Mouse (Mus musculus): ENCODE results near the gene Pard3.
"Not testable (repeated sequence)": the region's sequence is repeated elsewhere in the genome, so short reads cannot be mapped to it uniquely, and the experiment has no call there.

Gene Pard3

GRCm38 (mm10) chr8:127139154-127139553, 75.5 kb downstream of the Pard3 start:
- no peak for DNase-seq (ENCODE audit: low spot score)

GRCm38 (mm10) chr8:127140945-127141344, 77.3 kb downstream of the Pard3 start:
- DNase-seq (ENCODE audit: low spot score): no peak

GRCm38 (mm10) chr8:127143641-127144040, 79.9 kb downstream of the Pard3 start:
- no peak for DNase-seq (ENCODE audit: low spot score)

DNA sequence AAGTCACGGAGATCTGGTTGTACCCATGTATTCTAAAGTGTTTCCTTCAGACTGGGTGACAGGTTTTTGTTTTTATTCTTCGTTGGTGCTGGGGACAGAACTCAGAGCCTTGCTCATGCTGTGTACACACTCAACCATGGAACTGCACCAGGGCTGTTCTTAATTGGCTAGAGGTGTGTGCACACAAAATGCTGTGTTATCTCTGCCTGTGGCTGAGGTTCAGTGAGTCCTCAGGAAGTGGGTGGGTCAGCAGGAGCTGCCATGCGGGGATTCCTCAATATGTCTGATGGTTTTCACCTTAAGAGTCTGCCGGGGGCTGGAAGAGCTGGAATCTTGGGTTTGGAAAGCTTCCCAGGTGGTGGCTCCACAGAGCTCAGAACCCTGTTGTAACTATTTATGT, 80.9 kb downstream of the Pard3 start:
- no peak for DNase-seq (ENCODE audit: low spot score)

- no peak for DNase-seq (ENCODE audit: low spot score)
Measured at GRCm38 (mm10) chr8:127145135-127145534, 81.4 kb downstream of the Pard3 start.

GRCm38 (mm10) chr8:127146055-127146454, 82.4 kb downstream of the Pard3 start:
- DNase-seq (ENCODE audit: low spot score): no peak

DNA sequence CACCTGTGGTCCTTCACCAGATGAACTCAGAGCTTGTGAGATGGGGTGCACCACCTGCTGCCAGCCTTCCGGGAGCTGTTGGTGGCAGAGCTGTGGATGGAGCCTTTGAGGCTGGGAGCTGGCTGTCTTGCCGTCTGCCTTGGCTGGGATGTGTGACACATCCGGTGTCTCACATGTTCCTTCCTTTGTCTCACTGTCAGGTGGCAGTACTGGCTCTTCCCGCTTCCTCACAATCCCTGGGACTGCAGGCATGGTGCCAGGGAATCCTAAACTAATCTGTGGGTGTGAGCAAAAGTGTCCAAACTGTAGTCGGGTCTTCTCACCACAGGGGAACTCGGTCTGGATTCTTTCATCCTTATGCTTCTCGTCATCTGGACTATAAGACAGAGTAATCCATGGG, 85.1 kb downstream of the Pard3 start:
- no peak for DNase-seq (ENCODE audit: low spot score)

- no peak for DNase-seq (ENCODE audit: low spot score)
Measured at GRCm38 (mm10) chr8:127150645-127151044, 87.0 kb downstream of the Pard3 start.

DNA sequence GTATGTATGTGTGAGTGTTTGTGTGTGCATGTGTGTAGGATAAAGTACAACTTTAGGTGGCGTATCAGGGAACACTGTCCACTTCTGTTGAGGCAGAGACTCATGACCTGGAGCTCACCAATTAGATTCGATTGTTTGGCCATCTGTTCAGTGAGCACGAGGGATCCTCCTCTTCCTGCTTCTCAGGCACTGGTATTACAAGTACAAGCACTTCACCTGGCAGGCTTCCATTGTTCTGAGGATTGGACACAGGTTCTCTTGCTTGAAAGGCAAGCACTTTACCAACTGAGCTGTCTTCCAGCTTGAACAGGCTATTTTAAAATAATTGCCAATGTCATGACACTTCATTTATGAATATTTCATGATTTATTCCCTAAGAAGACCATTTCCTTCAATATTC, 88.0 kb downstream of the Pard3 start:
- DNase-seq (ENCODE audit: low spot score): no peak

DNA sequence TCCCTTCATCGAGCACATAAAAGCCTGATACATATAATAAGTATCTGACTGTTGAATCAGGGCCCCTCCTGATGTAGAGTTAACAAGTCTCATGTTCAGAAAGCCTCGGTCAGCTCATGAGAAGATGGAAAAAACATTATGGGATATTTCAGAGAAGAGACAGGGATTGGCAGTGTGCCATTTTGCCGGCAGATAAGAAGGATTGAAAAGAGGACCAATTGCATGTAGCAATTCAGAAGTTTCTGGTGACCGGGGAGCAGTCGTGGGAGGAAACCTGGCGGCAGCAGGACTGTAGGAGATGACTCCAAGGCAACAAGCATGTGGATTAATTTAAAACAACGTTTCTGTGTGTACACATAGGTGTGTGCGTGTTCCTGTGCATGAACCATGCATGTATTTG, 93.4 kb downstream of the Pard3 start:
- DNase-seq (ENCODE audit: low spot score): no peak

DNA sequence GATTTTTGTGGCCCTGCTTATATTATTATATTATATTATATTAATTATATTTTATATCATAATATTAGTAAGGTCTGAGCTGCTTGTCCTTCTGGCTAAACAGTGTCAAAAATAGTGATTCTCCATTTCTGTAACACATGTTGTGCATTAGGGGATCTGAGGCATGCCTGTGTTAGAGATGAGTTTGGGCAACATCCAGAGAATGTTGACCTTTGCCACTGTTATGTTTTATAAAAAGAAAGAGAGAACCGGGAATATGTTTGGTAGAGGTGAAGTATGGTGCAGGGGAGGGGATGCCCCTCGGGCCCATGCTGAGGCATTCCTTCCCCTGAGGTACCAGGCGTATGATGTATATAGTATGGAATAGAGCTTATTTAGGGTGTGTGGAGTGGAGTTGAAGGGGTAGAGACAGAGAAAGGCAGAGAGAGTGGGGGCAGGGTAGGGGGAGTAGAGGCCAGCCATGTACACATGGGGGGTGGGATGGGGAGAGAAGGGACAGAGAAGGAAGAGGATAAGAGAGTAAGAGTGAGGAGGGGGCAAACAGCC, 95.8 kb downstream of the Pard3 start:
- no peak for DNase-seq (ENCODE audit: low spot score)

- DNase-seq (ENCODE audit: low spot score): no peak
Measured at GRCm38 (mm10) chr8:127161854-127162253, 98.2 kb downstream of the Pard3 start.

DNA sequence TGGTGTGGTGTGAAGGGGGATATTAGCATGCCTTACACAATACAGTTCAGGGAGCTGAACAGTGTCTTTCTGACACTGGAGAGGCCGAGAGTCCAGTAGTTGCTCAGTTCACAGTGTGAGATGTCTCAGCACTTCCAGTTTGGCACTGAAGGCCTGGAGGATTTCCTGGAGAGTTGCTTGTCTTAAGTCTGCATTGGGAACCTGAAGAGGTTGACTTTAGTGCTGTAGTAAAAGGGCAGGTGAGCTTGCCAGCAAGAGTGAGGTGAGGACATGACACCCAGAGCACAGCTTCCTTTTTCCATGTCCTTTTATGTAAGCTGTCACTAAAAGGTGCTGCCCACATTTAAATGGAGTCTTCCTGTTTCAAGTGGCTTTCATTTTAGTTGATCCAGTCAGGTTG, 99.1 kb downstream of the Pard3 start:
- DNase-seq (ENCODE audit: low spot score): no peak

GRCm38 (mm10) chr8:127164326-127165280, 100.9 kb downstream of the Pard3 start:
- no peak for DNase-seq (ENCODE audit: low spot score)

DNA sequence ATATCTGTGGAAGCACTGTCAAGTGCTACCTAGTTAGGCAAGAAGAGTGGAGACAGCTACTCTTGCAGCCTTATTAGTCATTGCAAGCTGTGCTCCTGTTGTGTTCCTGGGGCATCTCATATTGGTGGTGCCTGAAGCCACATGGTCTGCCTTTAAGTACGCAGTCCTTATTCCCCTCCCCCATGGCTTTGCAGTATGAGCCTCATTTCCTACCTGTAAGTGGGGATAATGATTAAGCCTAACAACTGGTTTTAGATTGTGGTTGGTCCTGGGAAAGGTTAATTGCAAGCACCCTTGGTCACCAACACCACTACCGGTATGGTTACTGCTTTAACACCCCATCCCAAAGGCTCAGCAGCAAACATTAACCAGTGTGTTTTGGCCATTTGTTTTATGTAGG, 104.8 kb downstream of the Pard3 start:
- DNase-seq (ENCODE audit: low spot score): no peak

DNA sequence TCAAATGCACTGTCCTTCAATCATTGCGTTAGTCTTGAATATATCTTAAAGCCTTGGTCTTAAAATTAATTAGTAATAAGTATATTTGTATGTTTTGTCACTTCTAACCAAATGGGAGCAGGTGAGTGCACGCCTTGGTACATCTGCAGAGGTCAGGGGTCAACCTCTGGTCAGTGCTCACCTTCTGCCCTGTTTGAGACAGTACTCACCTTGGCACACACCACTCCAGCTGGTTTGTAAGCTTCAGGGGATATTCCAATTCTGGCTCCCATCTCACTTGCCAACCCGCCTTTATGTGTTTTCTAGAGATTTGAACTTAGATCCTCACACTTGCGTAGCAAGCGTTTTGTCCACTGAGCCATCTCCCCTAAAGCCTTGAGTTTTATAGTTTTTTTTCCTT, 105.7 kb downstream of the Pard3 start:
- no peak for DNase-seq (ENCODE audit: low spot score)

GRCm38 (mm10) chr8:127170372-127170771, 106.7 kb downstream of the Pard3 start:
- not testable (repeated sequence) for DNase-seq (ENCODE audit: low spot score)

DNA sequence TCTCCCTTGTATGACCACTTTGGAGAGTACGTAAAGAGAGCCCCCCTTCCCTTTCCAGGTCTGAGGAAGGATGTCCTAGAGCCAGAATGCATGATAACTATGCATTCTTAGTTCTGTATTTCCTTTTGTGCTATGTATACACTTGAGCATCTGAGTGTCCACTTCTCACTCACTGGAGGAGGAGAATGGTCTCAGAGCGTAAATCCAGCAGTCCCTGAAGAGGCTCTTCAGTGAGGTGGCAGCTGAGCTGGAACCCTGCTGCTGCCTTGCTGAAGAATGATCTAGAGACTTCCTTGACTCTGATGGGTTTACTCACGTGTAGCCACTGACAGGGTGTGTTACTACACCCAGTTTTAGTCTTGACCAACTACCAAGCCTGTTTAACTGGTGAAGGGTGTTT, 107.2 kb downstream of the Pard3 start:
- DNase-seq (ENCODE audit: low spot score): no peak

GRCm38 (mm10) chr8:127173483-127173882, 109.8 kb downstream of the Pard3 start:
- DNase-seq (ENCODE audit: low spot score): no peak

DNA sequence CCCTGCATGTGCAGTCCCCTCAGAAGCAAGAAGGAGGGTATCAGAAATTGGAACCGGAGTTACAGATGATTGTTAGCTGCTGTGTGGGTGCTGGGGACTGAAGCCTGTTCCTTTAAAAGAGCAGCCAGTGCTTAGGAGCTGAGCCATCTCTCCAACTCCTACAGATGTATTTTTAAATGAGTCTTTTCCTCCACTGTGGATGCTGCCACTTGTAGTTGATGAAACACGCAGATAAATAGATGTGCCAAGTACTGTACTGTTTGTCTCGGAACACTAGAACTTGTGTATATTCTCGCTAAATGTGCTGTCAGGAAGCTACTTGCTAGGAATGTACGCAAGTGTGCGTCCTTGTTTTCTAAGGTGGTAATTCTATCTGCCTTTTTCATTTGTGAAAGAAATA, 110.7 kb downstream of the Pard3 start:
- DNase-seq (ENCODE audit: low spot score): no peak

DNA sequence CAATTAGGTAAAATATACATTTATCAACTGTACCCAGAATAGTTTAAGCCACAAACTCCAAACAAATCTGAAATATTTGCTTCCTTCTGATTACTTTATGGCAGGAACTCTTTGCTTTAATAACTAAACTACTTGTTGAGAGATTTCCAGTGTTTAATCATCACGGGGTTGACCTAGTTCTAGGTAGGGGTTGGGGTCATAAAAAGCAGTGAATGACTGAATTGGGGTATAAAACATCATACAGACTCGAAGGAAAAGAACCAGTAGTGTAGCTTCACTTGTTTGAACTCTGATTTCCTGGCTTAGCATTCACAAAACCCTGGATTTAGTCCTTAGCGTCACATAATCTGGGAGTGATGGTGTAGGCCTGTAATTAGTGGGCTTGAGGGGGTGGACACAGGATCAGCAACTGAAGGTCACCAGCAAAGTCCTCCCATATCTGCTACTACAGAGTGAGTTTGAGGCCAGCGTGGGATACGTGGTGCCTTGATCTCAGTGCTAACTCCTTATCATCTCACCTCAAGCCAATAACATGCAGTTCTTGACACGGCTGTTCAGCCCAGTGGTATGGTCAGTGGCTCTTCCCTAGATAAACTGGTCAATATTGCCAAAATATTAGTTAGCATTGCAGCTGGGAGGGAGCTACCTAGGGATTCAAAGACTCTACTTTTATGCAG, 111.6 kb downstream of the Pard3 start:
- no peak for DNase-seq (ENCODE audit: low spot score)

DNA sequence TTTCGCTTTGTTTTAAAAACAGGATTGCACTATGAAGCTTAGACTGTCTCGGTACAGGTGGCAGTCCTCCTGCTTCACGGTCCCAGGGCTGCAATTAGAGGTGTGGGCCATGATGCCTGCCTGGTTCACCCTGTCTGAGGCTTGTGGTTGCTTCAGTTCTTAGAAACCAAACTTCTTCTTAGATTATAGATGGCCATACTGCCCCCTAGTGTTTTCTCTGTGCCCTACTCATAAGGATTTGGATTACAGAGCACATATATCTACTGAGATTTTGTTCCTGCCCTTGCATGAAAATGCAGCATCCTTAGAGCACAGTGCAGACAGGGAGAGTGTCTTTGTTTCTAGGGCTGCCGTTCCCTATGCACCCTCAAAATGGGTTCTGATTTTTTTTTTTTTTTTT, 114.9 kb downstream of the Pard3 start:
- no peak for DNase-seq (ENCODE audit: low spot score)

DNA sequence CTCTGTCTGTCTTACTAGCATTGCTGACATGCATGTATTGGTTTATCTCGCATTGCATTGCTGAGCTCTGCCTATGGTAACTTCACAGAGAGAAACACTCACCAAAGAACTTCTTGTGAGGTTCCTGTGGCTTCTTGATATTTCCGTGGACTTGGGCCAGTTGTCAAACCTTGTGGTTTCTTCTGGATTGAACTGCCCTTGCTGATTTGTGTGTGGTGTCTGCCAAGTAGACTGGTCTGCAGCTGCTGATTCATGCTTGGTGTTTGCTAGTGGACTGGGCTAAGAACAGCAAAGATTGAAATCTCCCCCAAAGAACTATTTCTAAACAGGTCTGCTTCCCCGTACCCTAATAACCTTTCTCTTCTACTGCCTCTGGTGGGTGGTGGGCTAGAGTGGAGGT, 117.6 kb downstream of the Pard3 start:
- DNase-seq (ENCODE audit: low spot score): no peak

All from spleen, adult 12 weeks (tissue).